Mouse (Mus musculus): ENCODE measurements at regions not wholly inside any gene's neighbourhood (a gene's known extent, or its start where the extent isn't known, plus 50 kb on each side); places are given as distances from the start of the nearest gene placed in this dataset.

- Histone ChIP-seq H3K9me3 (ENCODE audit: control insufficient read depth, low read length) (no peaks in the 10 kb centered on the region), H3K4me1 (ENCODE audit: control insufficient read depth, insufficient read depth, low read length) (no peaks in the 10 kb centered on the region), H3K27ac (ENCODE audit: low read depth, low read length) (no peak overlapping the region), H3K4me2 (replicated peaks; ENCODE audit: low read depth, low read length) (no peak overlapping the region), H3K4me3 (ENCODE audit: low read length) (no peak overlapping the region), H3K27me3 (ENCODE audit: control insufficient read depth, insufficient read depth, low read length) (no peaks in the 10 kb centered on the region), H3K36me3 (ENCODE audit: control insufficient read depth, insufficient read depth, low read length) (no peaks in the 10 kb centered on the region), H3K9ac (ENCODE audit: low read depth, low read length) (no peak overlapping the region)
- WGBS, result 83% methylated on average over 3 of the region's 3 CpGs
- no peak for ATAC-seq (ENCODE audit: low FRiP score, low TSS enrichment)
Observed at GRCm38 (mm10) chr1:9434952-9435664, 1978.8 kb upstream of the A830018L16Rik start.

DNA sequence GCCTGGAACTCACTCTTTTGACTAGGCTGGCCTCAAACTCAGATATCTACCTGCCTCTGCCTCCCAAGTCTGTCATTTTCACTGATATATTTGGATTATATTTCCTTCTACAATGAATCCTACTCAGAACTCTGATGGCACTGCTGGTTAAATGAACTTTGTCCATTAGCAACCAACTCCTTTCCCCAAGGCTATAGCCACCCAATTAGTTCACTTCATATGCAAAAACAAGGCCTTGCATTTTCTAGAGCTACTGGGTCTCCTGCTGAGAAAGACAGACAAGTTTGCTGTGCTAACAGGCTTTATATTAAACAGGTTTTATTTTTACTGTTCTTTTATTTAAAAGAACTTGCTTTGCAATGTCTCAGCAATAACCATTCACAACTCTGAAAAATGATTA is 1971.0 kb upstream of the A830018L16Rik start:
- H3K27ac ChIP-seq (ENCODE audit: low read depth, low read length), result no peak overlapping the region
- H3K4me1 ChIP-seq (ENCODE audit: control insufficient read depth, insufficient read depth, low read length), result no peaks in the 10 kb centered on the region
- no peak for ATAC-seq (ENCODE audit: low FRiP score, low TSS enrichment)
- no peak overlapping the region for H3K9ac ChIP-seq (ENCODE audit: low read depth, low read length)
- H3K4me2 ChIP-seq (replicated peaks; ENCODE audit: low read depth, low read length), result no peak overlapping the region
- H3K4me3 ChIP-seq (ENCODE audit: low read length), result no peak overlapping the region
- no peaks in the 10 kb centered on the region for H3K27me3 ChIP-seq (ENCODE audit: control insufficient read depth, insufficient read depth, low read length)
- H3K36me3 ChIP-seq (ENCODE audit: control insufficient read depth, insufficient read depth, low read length), result no peaks in the 10 kb centered on the region
- no peaks in the 10 kb centered on the region for H3K9me3 ChIP-seq (ENCODE audit: control insufficient read depth, low read length)

DNA sequence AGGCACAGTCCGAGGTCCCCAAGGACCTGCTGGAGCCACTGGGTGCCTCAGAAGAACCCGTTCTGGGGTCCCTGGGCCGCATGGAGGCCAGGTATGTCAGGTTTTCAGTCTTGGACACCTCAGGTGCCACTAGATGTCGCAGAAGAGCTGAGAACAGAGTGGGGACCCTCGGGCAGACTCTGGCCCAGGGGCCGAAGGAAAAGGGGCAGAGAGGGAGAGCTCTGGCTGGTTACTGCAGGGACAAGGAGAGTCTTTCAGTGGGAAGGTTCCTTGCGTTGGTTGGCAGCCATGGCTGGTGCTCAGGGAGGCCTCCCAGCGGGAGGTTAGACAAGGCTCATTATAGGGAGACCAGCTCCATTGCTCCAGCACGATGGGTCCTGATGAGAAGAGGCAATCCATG is 1944.4 kb upstream of the A830018L16Rik start:
- no peak overlapping the region for H3K9ac ChIP-seq (ENCODE audit: low read depth, low read length)
- H3K4me3 ChIP-seq (ENCODE audit: low read length), result no peak overlapping the region
- H3K27ac ChIP-seq (ENCODE audit: low read depth, low read length), result no peak overlapping the region
- no peaks in the 10 kb centered on the region for H3K36me3 ChIP-seq (ENCODE audit: control insufficient read depth, insufficient read depth, low read length)
- H3K9me3 ChIP-seq (ENCODE audit: control insufficient read depth, low read length), result no peaks in the 10 kb centered on the region
- no peak overlapping the region for H3K4me2 ChIP-seq (replicated peaks; ENCODE audit: low read depth, low read length)
- 38% methylated on average over 9 of the region's 9 CpGs for WGBS
- ATAC-seq (ENCODE audit: low FRiP score, low TSS enrichment), result peak; percentile 24; the same call in 1 of the 2 replicates
- no peaks in the 10 kb centered on the region for H3K27me3 ChIP-seq (ENCODE audit: control insufficient read depth, insufficient read depth, low read length)
- no peaks in the 10 kb centered on the region for H3K4me1 ChIP-seq (ENCODE audit: control insufficient read depth, insufficient read depth, low read length)

DNA sequence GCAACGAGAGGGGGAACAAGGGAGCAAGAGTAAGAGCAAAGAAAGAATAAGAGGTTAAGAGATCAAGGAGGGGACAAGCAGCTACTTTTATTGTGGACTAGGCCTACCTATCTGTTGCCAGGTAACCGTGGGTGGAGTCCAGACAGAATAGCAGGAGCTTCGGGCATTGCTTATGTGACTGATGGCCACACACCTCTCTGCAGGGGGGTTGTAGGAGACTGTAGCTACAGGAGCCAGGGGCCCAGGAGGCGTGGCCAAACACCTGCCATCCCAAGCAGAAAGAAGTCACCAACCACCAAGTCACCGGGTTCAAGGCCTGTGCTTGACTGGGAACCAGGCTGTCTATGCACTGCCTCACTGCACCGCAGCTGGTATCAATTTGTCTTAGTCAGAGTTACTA is 1943.9 kb upstream of the A830018L16Rik start:
- no peak overlapping the region for H3K9ac ChIP-seq (ENCODE audit: low read depth, low read length)
- H3K4me1 ChIP-seq (ENCODE audit: control insufficient read depth, insufficient read depth, low read length), result no peaks in the 10 kb centered on the region
- no peak overlapping the region for H3K4me3 ChIP-seq (ENCODE audit: low read length)
- no peak for ATAC-seq (ENCODE audit: low FRiP score, low TSS enrichment)
- no peaks in the 10 kb centered on the region for H3K36me3 ChIP-seq (ENCODE audit: control insufficient read depth, insufficient read depth, low read length)
- WGBS, result 64% methylated on average over 6 of the region's 6 CpGs
- no peak overlapping the region for H3K27ac ChIP-seq (ENCODE audit: low read depth, low read length)
- no peak overlapping the region for H3K4me2 ChIP-seq (replicated peaks; ENCODE audit: low read depth, low read length)
- no peaks in the 10 kb centered on the region for H3K9me3 ChIP-seq (ENCODE audit: control insufficient read depth, low read length)
- H3K27me3 ChIP-seq (ENCODE audit: control insufficient read depth, insufficient read depth, low read length), result no peaks in the 10 kb centered on the region
